Mouse (Mus musculus) heart, embryonic 12.5 days (tissue): ENCODE measurements around the gene Cdk12. TPM values are rescaled to one million over a fixed set of nuclear protein-coding genes. Genes with fewer than 3 reads are reported as not detected.

Experiments used
- ATAC-seq: fragments of 200-750 bp; cut with Nextera tagmentation; 2 replicates; pipeline ENCODE4 v1.8.0; 2017; ENCODE audit warnings: moderate TSS enrichment, moderate library complexity; ENCODE audit not compliant: insufficient number of reproducible peaks, low FRiP score
- H3K27ac ChIP-seq: fragments of 300-500 bp; sonication (generic); 2 replicates; pipeline ENCODE4 v1.5.1; 2016; ENCODE audit warnings: mild to moderate bottlenecking, moderate library complexity; ENCODE audit not compliant: poor library complexity, severe bottlenecking
- H3K27me3 ChIP-seq: fragments of 300-500 bp; sonication (generic); replicated peaks from 2 replicates; pipeline ENCODE4 v1.6.1; 2016; ENCODE audit warnings: mild to moderate bottlenecking, moderate library complexity
- H3K36me3 ChIP-seq: fragments of 300-500 bp; sonication (generic); 2 replicates; pipeline ENCODE4 v1.6.1; 2016; ENCODE audit warnings: mild to moderate bottlenecking, moderate library complexity
- H3K4me1 ChIP-seq: fragments of 300-500 bp; sonication (generic); replicated peaks from 2 replicates; pipeline ENCODE4 v1.6.1; 2016; ENCODE audit warnings: mild to moderate bottlenecking
- H3K4me2 ChIP-seq: fragments of 300-500 bp; sonication (generic); 2 replicates; pipeline ENCODE4 v1.6.1; 2016; ENCODE audit warnings: mild to moderate bottlenecking, moderate library complexity
- H3K4me3 ChIP-seq: fragments of 300-500 bp; sonication (generic); 2 replicates; pipeline ENCODE4 v1.5.1; 2016; ENCODE audit warnings: mild to moderate bottlenecking
- H3K9ac ChIP-seq: fragments of 300-500 bp; sonication (generic); 2 replicates; pipeline ENCODE4 v1.6.1; 2016; ENCODE audit warnings: mild to moderate bottlenecking, moderate library complexity
- H3K9me3 ChIP-seq: fragments of 300-500 bp; sonication (generic); replicated peaks from 2 replicates; pipeline ENCODE4 v1.6.1; 2016; ENCODE audit warnings: mild to moderate bottlenecking, moderate library complexity
- WGBS: fragments of 180-500 bp; shearing (Covaris S2); methylation state at CpG from one replicate; pipeline ENCODE4 v1.1.7; 2016; 5-methylcytosine and 5-hydroxymethylcytosine counted together
- microRNA-seq: library from miRNA; unstranded; fragments of <30 nt; microRNA quantifications from one replicate; pipeline ENCODE4, GENCODE M21; 2017
- polyA plus RNA-seq: library from polyadenylated mRNA; unstranded; fragments of >200 nt; fragmentation: Nextera tagmentation; extraction: Ambion mirVana; gene quantifications from 2 replicates; pipeline ENCODE4 v1.2.1, GENCODE M21; 2016

Gene Cdk12
- polyA plus RNA-seq, 1 experiment from 2014 or later = 9.4 TPM

- Histone ChIP-seq H3K4me3 (no peak overlapping the region), H3K27me3 (peaks cover 98% of the 10 kb centered on the region), H3K27ac (no peak overlapping the region), H3K9ac (no peak overlapping the region), H3K4me1 (peaks cover 22% of the 10 kb centered on the region), H3K9me3 (no peaks in the 10 kb centered on the region), H3K36me3 (no peaks in the 10 kb centered on the region), H3K4me2 (no peak overlapping the region)
- WGBS = 7% methylated on average over 22 of the region's 22 CpGs
- ATAC-seq = no peak
These were observed 123.0 kb downstream of the Cdk12 start for GRCm38 (mm10) chr11:98325821-98326218.

GRCm38 (mm10) chr11:98326741-98327135, 123.9 kb downstream of the Cdk12 start:
- H3K4me3 ChIP-seq = peak overlapping the region; percentile 37
- peaks cover 22% of the 10 kb centered on the region for H3K4me1 ChIP-seq
- no peak for ATAC-seq
- no peak overlapping the region for H3K27ac ChIP-seq
- no peak overlapping the region for H3K9ac ChIP-seq
- peak overlapping the region; percentile 64 for H3K4me2 ChIP-seq
- peaks cover 98% of the 10 kb centered on the region for H3K27me3 ChIP-seq
- 0% methylated on average over 19 of the region's 19 CpGs for WGBS
- H3K9me3 ChIP-seq = no peaks in the 10 kb centered on the region
- H3K36me3 ChIP-seq = no peaks in the 10 kb centered on the region

- H3K4me2 ChIP-seq = peak overlapping the region; percentile 64
- ATAC-seq = peak; percentile 11; the same call in 1 of the 2 replicates
- no peaks in the 10 kb centered on the region for H3K9me3 ChIP-seq
- peaks cover 22% of the 10 kb centered on the region for H3K4me1 ChIP-seq
- H3K4me3 ChIP-seq = peak overlapping the region; percentile 37
- H3K36me3 ChIP-seq = no peaks in the 10 kb centered on the region
- under 1% methylated on average over 97 of the region's 97 CpGs for WGBS
- H3K27me3 ChIP-seq = peaks cover 98% of the 10 kb centered on the region
- no peak overlapping the region for H3K27ac ChIP-seq
- H3K9ac ChIP-seq = 0 out of 2 replicates have a peak overlapping the region, but pooled peaks have one; percentile 6
These were observed 124.5 kb downstream of the Cdk12 start for GRCm38 (mm10) chr11:98327136-98328030.

- H3K4me2 ChIP-seq = peak overlapping the region; percentile 64
- H3K4me1 ChIP-seq = peaks cover 22% of the 10 kb centered on the region
- H3K27me3 ChIP-seq = peaks cover 98% of the 10 kb centered on the region
- no peaks in the 10 kb centered on the region for H3K9me3 ChIP-seq
- WGBS = under 1% methylated on average over 31 of the region's 35 CpGs
- no peaks in the 10 kb centered on the region for H3K36me3 ChIP-seq
- peak; percentile 13; the same call in 1 of the 2 replicates for ATAC-seq
- no peak overlapping the region for H3K9ac ChIP-seq
- no peak overlapping the region for H3K27ac ChIP-seq
- H3K4me3 ChIP-seq = peak overlapping the region; percentile 37
These were observed 125.1 kb downstream of the Cdk12 start for GRCm38 (mm10) chr11:98328031-98328370.

Small RNA genes within 50 kb of the gene (microRNA-seq; reads per million reads assigned to microRNA genes)
- gene Gm27399 (not detected), gene Mir5119 (not detected)

Other genes with a start within 250 kb of the Cdk12 start
- gene Plxdc1, start 216.6 kb upstream of the Cdk12 start, polyA plus RNA-seq = 0.31 TPM in 1 of 2 replicates, not detected in the other
- 3.4 and 3.9 TPM in 2 replicates for gene Arl5c, start 206.9 kb upstream of the Cdk12 start, polyA plus RNA-seq
- 6.1 and 8.5 TPM in 2 replicates for gene Cacnb1, start 180.0 kb upstream of the Cdk12 start, polyA plus RNA-seq
- 654 and 675 TPM in 2 replicates for gene Rpl19, start 176.3 kb upstream of the Cdk12 start, polyA plus RNA-seq
- gene Stac2, start 149.6 kb upstream of the Cdk12 start, polyA plus RNA-seq = 0.47 and 0.63 TPM in 2 replicates
- gene Fbxl20, start 52.7 kb upstream of the Cdk12 start, polyA plus RNA-seq = 13.3 and 14.8 TPM in 2 replicates
- 46.3 TPM in 2 replicates for gene Med1, start 9.8 kb upstream of the Cdk12 start, polyA plus RNA-seq
- gene Neurod2, start 126.6 kb downstream of the Cdk12 start, polyA plus RNA-seq = not detected in 2 replicates
- 30.4 and 32.2 TPM in 2 replicates for gene Ppp1r1b, start 145.3 kb downstream of the Cdk12 start, polyA plus RNA-seq
- 45.2 and 47.6 TPM in 2 replicates for gene Stard3, start 155.3 kb downstream of the Cdk12 start, polyA plus RNA-seq
- gene Tcap, start 180.8 kb downstream of the Cdk12 start, polyA plus RNA-seq = 143 and 152 TPM in 2 replicates
- 1.7 and 2.0 TPM in 2 replicates for gene Pnmt, start 183.4 kb downstream of the Cdk12 start, polyA plus RNA-seq
- gene Pgap3, start 197.4 kb downstream of the Cdk12 start, polyA plus RNA-seq = 20.0 and 20.6 TPM in 2 replicates
- gene Erbb2, start 209.4 kb downstream of the Cdk12 start, polyA plus RNA-seq = 66.7 and 67.1 TPM in 2 replicates
- gene Mien1, start 235.9 kb downstream of the Cdk12 start, polyA plus RNA-seq = 102 and 104 TPM in 2 replicates
- gene Grb7, start 243.3 kb downstream of the Cdk12 start, polyA plus RNA-seq = 1.2 and 2.1 TPM in 2 replicates